Mouse (Mus musculus): ENCODE data around the gene Cacna1d.
A peak's percentile ranks its signal among the peaks of the same experiment; 100 is the strongest.

The Cacna1d gene

DNA sequence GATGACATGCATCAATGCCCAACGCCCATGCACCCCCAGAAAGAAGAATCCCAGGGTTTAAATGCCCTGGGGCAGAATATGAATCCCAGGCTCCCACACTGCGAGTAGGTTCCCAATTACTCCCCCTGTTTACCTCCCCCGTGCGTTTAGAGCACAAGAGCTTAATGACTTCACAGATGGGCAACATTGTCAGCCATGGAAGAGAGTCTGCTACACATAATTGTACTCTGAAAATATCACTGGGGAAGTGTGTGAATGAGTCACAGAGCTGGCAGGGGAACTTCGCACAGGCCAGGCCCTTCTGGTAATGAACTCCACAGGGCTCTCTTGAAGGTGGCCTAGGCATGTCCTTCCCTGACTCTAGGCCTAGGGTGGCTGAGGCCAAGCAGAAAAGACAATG, 125.4 kb downstream of the Cacna1d start:
- no peak for DNase-seq

DNA sequence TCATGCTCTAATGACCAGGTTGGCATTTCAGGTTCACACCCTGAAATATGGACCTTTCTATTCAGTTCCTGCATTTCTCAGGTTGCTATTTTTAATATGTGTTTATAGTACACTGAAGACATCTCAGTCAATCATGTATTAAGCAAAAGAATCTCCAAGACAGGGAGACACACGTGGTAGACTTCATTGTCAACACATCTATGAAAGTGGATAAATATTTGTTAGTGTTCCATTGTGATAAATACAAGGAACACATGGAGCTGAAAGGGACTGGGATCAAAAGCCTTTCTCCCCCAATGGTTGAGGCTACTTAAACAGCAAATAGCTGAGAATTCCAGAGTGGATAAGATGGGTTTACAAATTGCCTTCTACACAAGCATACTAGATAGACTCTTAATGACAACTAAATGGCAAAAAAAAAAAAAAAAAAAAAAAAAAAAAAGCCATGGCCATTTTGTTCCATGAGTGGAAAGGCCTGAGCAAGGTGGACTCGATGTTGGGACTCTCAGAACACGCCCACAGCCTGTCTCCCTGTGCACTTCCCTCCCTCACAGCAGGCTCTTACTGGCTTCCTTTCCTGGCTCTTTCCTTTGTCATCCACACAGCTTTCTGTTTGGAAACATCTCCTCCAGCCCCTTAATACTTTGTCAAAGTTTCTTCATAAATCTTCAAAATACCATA, 127.6 kb downstream of the Cacna1d start:
- DNase-seq, result no peak

GRCm38 (mm10) chr14:30362370-30362769, 128.9 kb downstream of the Cacna1d start:
- DNase-seq, result no peak

DNA sequence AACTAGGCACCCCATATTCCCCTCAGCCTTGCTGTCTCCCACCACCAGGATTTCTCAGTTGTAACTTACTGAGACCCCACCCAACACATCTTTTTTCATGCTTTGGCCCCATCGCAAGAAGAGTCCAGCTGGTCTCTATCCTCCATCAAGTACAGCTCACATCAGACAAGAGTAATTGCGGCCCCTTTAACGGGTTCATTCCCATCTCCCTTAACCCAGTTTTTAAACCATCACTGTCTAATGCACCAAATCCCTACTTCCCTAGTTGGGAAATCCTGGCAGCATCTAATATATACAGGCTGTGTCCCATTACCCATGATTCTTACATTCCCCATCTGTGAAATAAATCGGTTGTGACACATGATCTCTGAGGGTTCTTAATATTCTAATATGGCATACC, 130.8 kb downstream of the Cacna1d start:
- peak; percentile 56 for DNase-seq

- DNase-seq, result no peak
Measured at GRCm38 (mm10) chr14:30360004-30360403, 131.3 kb downstream of the Cacna1d start.

GRCm38 (mm10) chr14:30358028-30358427, 133.2 kb downstream of the Cacna1d start:
- DNase-seq, result no peak

- DNase-seq, result no peak
Measured at GRCm38 (mm10) chr14:30356456-30356855, 134.8 kb downstream of the Cacna1d start.

- DNase-seq, result no peak
Measured at GRCm38 (mm10) chr14:30354761-30355160, 136.5 kb downstream of the Cacna1d start.

DNA sequence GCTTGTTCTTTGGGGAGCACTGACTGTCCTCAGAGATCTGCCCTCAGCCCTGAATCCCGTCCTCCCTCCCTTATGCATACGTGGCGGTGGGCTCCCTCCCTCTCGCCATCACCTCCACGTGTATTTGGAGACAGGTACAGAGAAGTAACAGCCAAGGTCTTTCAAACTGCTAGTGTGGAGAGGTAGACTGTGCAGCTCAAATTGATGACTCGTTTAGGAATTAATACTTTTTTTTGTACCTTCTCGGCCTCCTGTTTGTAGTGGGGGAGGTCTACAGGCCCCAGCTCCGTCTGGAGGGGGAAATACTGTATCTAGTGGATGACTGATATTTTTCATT, 137.2 kb downstream of the Cacna1d start:
- no peak for DNase-seq

GRCm38 (mm10) chr14:30353291-30354126, 137.7 kb downstream of the Cacna1d start:
- DNase-seq, result no peak

GRCm38 (mm10) chr14:30352951-30353270, 138.3 kb downstream of the Cacna1d start:
- DNase-seq, result no peak

DNA sequence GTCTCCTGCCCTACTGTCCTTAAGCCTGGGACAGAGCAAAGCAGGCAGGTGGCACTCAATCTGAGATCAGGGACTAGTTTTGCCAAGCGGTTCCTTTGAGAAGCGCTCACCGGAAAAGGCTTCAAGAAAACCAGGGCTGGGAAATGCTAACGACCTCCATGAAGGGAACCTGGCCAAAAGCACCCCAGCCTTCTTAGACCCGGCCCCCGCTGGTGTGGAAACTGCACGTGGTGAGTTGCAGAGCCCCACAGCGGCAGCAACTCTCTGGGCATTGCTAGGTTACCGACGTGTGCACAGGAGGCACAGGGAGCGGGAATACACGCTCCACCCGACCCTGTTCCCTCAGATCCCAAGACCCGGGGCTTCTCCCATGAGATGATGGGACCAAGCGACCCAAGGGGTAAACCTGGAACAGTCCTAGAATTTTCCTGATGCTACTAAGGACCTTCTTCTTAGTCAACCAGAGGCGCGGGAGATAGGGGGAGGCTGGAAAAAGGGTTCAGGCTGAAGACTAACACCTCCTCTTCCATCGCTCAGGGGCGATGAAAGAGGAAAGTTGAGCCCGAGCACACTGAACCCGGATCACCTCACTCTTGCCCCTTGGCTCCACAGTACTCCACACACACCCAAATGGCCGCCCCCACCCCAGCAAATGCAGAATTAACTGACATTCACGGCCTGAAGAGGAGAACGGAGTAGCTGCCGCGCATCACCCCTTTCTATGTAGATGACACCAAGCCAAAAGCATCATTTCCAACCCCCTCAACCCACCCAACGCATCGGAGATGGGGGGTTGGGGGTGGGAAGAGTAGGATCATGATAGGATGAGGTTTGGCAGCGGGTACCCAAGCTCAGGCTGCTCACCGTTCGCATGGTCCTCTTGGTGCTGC, 138.9 kb downstream of the Cacna1d start:
- DNase-seq, result no peak

DNA sequence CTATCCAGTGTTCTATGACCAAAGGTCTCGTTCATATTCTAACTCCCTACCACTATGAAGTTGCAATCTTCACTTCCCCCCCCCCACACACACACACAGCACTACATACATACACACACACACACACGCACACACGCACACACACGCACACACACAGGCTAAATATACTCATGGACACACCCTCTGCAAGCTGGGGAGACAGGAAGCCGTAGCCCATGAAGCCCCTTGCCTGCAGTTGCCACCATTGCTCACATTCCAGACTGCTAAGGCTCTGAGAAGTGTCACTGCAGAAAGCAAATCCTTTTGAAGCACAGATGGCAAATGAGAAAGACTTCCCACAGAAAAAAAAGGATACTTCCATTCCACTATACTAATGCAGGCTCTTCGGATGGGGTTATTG, 141.0 kb downstream of the Cacna1d start:
- no peak for DNase-seq

DNA sequence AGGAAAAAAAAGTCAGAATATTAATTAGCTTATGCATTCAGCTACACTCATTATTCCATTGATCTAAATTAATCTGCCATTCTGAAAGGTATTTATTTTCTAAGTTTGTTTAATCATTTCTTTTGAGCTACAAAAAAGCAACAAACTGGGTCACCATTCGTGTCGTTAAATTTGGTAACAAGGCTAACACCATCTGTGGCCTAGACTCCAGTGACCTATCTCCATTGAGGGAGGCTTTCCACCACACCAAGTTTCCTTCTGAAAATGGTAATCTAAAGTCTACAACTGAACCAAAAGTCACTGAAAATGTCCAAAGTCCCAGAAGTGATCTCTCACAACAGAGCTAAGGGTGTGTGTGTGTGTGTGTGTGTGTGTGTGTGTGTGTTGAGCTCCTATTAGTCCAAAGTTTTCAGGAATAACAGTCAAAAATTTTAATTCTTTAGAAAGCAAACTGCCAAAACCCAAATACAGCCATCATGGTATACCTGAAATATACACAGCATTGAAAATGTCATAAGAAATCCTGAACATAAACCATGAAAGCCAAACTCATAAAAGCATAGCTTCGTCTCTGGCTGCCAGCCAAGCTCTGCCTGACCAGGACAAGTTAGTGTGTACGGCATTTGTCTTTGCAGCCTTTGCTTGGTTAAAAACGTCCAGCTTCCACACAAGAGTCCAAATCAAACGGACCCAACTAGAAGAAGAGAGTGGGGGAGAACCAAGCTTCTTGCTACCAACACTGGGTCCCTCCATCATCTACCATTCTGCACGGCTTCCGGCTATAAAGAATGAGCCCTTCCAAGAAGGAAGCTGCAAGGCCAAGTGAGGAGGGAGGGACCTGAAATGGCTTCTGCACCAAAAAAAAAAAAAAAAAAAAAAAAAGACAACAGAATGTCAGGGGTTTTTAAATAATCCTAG, 146.0 kb downstream of the Cacna1d start:
- DNase-seq, result no peak

DNA sequence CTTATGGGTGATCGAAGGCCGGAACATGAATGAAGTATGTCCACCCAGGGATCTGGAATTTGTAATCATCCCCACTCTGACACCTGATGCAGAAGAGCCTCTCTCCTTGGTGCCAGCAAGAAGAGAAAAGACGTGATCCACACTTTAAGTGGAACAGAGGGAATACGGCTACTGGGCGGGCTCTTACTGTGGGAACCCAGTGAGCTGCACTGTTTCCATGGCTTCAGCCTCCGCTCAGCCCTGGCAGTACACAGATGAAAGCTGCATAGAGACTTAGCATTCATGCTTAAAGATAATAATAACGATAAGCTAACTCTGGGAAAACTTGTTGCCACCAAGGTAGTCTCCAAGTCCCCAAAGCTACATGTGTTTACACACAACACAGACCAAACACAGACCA, 147.5 kb downstream of the Cacna1d start:
- DNase-seq, result no peak

DNA sequence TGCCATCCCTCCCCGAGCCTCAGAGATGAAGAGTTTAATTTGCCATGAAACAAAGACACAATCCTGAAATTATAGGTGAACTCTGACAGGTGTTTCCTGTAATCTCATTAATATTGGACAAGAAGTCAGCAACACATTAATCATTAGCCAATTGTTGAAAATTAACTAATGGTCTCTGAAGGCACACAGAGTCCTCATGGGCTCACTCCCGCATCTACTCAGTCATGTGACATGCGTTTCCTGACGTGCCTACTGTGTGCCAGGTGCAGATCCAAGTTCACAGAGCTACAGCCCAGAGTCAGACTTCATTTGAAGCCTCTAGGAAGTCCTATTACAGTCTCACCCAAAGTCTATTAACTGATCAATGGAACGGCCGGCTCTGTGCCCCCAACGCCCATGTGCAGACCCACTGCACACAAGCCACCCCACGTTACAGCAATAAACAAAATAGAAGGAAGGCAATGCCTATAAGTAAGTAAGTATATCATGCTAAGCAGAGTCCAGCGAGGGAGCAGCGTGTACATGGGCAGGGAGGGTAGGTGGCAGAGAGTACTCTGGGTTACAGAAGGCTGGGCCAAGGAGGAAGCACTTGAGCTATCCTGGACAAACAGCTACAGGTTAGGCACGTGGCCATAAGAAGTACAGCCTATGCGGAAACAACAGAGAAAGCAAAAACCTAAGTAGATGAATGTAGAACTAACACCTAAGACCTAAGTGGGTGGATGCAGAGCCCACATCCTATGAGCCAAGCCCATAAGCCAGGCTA, 149.2 kb downstream of the Cacna1d start:
- DNase-seq, result peak; percentile 56

GRCm38 (mm10) chr14:30340140-30340539, 151.1 kb downstream of the Cacna1d start:
- DNase-seq, result no peak

- DNase-seq, result no peak
Measured at GRCm38 (mm10) chr14:30331856-30332255, 159.4 kb downstream of the Cacna1d start.

DNA sequence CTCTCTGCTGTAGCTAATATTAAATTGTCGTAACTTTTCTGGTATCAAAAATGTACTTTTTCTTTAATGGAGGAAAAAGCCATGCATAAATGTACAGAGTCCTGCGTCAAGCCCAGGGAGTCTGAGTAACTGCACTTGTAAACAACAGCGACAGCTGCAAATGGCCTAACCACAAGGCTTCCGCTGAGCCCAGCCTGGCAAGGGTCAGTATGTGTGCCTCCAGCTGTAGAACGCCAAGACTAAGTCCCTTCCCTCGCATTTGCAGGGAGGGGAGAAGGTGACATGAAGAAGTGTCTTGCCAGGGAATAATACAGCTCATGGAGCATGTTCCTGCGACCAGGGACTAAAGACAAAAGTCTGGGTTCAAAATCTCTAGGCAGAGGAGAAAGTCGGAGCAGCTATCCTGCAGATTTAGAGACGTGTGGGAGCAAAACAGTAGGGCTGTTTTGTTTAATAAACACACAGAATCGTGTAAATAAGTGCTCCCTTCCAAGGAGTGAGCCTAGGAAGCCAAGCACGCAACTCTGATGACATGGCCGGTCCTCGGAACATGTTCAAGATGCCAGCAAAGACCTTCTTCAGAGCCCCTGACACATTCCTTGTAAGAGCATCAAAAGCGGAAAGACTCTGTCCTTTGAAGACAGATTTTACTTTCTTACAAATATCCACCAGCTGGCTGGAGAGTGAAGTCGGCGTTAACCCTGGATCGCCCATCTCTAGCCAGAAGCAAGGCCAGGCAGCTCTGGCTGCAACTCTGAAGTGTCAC, 160.7 kb downstream of the Cacna1d start:
- DNase-seq, result peak; percentile 31

- no peak for DNase-seq
Measured at GRCm38 (mm10) chr14:30329109-30329508, 162.1 kb downstream of the Cacna1d start.

- no peak for DNase-seq
Measured at GRCm38 (mm10) chr14:30327452-30327851, 163.8 kb downstream of the Cacna1d start.
